Mouse (Mus musculus): ENCODE results near the gene Vav1.

Gene Vav1

DNA sequence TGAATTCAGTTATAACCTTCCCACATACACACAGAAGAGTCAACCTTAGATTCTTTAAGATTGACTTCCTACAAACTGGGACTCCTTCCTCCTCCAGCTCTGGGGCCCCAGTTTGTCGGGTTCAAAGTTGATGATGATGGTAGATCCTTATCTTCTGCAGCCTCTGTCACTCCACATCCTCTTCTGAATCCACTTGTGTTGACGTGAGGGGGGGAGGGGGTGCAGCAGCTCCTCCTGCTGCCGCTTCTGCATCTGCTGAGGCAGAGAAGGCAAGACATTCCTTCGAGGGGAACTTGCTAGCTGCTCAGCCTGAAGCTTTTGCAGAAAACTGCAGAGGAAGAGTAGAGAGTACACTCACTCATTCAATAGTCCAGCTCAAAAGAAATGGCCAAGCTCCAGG, 62.7 kb downstream of the Vav1 start:
- no peak for DNase-seq

- peak; percentile 43 to 52 for DNase-seq
Observed at GRCm38 (mm10) chr17:57344029-57344707, 65.3 kb downstream of the Vav1 start.

- no peak for DNase-seq
Observed at GRCm38 (mm10) chr17:57347017-57347416, 68.1 kb downstream of the Vav1 start.

DNA sequence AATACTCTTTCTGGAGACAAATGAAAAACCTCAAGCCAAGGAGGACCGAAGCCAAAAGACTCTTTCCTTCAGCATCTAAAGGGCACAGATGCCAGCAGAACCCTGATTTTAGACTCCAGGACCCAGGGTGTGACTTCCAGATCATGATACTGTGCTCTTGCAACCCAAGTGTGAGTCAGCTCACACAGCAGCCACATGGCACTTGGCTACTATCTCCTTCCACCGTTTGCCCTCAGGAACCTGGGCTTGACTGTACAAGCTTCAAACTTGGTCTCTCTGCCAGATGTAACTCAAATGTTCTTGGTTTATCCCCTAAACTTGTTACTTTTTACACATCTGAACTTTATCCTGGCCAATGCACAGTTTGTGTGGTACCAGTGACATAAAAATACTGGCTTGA, 68.9 kb downstream of the Vav1 start:
- no peak for DNase-seq

- peak; percentile 52 to 68 for DNase-seq
Observed at GRCm38 (mm10) chr17:57349067-57349466, 70.2 kb downstream of the Vav1 start.

DNA sequence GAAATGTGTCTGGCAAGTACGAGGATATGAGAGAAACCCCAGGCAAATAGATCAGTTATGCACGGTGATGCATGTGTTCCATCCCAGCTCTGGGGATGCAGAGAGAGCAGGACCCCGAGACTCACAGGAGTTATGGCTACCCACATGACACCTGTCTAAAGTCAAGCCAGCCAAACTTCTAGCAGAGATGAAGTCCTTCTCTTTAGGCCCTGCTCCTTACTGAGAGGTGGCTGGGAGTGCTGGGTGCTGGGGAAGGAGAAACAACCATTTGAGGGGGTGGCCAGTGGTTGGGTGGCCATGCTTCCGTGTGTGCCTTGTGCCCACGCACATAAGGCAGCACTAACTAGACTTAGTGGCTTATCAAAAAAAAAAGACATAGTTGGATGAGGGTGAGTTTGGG, 71.3 kb downstream of the Vav1 start:
- DNase-seq: no peak

- DNase-seq: no peak
Observed at GRCm38 (mm10) chr17:57351107-57351506, 72.2 kb downstream of the Vav1 start.

- DNase-seq: no peak
Observed at GRCm38 (mm10) chr17:57358441-57358840, 79.5 kb downstream of the Vav1 start, which contains the start of gene Adgre1. Adgre1 (plus strand) TSS chr17:57358691.

GRCm38 (mm10) chr17:57359485-57360241, 80.8 kb downstream of the Vav1 start:
- no peak for DNase-seq
